Mouse (Mus musculus) adrenal gland, adult (tissue): ENCODE data around the gene Trf.
"Not testable (repeated sequence)": the region's sequence is repeated elsewhere in the genome, so short reads cannot be mapped to it uniquely, and the experiment has no call there.

ENCODE experiments used
- DNase-seq, 2 experiments: peaks; one replicate each; pipeline ENCODE4 v3.0.0; 2022 to 2023; ENCODE audit warnings: low spot score in 1 of 2; ENCODE audit not compliant: inconsistent age in 2 of 2

Gene Trf

GRCm38 (mm10) chr9:103155158-103155557, 75.1 kb downstream of the Trf start:
- DNase-seq: not testable (repeated sequence)

GRCm38 (mm10) chr9:103154568-103154967, 75.7 kb downstream of the Trf start:
- DNase-seq: no peak
